Mouse (Mus musculus): ENCODE data around the gene Zbtb18. TPM values are rescaled to one million over a fixed set of nuclear protein-coding genes. Genes with fewer than 3 reads are reported as not detected.
"Not testable (repeated sequence)": the region's sequence is repeated elsewhere in the genome, so short reads cannot be mapped to it uniquely, and the experiment has no call there.

Gene Zbtb18
- total RNA-seq, 1 experiment from 2014 or later: 55.6 TPM

DNA sequence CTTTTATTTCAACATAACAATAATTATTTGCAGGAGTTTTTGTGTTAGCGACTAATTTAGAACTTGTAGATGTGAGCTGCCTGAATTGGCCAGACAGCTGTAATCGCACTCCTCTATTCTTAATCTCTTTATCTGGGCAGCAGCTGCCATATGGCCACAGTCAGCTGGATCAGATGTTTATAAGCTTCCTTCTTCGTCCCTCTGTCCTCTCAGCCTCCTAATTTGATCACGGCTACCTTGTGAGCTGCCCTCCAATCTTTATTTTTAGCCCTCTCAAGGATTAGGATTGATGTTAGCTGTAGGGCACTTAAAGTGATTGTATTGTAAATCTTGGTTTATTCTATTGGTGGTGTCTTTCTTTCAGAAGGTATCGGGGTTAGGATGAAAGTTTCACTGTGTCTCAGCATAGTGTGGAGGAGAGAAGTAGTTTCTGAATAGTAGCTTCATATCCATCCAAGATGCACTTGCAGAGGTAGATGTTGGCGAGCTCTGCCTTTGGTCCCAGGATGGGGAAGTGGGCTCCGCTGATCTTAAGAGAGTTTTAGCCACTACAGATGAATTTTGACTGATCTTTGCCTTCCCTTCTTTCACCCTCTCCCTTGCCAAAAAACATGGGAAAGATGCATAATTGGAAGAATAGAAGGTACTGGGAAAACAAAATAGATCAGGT, 3.4 kb downstream of the Zbtb18 start:
- ATAC-seq (replicated peaks; ENCODE audit: low read depth, poor library complexity, severe bottlenecking): no peak

DNA sequence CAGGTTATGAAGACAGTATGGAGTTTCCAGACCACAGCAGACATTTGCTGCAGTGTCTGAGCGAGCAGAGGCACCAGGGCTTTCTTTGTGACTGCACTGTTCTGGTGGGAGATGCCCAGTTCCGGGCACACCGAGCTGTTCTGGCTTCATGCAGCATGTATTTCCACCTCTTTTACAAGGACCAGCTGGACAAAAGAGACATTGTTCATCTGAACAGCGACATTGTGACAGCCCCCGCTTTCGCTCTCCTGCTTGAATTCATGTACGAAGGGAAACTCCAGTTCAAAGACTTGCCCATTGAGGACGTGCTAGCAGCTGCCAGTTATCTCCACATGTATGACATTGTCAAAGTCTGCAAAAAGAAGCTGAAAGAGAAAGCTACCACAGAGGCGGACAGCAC, 4.9 kb downstream of the Zbtb18 start:
- no peak for ATAC-seq (replicated peaks; ENCODE audit: low read depth, poor library complexity, severe bottlenecking)

DNA sequence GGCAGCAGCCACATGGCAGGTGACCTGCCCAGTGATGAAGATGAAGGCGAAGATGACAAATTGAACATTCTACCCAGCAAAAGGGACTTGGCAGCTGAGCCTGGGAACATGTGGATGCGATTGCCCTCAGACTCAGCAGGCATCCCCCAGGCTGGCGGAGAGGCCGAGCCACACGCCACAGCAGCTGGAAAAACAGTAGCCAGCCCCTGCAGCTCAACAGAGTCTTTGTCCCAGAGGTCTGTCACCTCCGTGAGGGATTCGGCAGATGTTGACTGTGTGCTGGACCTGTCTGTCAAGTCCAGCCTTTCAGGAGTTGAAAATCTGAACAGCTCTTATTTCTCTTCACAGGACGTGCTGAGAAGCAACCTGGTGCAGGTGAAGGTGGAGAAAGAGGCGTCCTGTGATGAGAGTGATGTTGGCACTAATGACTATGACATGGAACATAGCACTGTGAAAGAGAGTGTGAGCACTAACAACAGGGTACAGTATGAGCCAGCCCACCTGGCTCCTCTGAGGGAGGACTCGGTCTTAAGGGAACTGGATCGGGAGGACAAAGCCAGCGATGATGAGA, 5.5 kb downstream of the Zbtb18 start:
- no peak for ATAC-seq (replicated peaks; ENCODE audit: low read depth, poor library complexity, severe bottlenecking)

DNA sequence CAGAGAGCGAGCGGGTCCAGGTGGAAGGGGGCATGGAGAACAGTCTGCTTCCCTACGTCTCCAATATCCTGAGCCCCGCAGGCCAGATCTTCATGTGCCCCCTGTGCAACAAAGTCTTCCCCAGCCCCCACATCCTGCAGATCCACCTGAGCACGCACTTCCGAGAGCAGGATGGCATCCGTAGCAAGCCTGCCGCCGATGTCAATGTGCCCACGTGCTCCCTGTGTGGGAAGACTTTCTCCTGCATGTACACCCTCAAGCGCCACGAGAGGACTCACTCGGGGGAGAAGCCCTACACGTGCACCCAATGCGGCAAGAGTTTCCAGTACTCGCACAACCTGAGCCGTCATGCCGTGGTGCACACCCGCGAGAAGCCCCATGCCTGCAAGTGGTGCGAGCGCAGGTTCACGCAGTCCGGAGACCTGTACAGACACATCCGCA, 6.0 kb downstream of the Zbtb18 start:
- ATAC-seq (replicated peaks; ENCODE audit: low read depth, poor library complexity, severe bottlenecking): no peak

DNA sequence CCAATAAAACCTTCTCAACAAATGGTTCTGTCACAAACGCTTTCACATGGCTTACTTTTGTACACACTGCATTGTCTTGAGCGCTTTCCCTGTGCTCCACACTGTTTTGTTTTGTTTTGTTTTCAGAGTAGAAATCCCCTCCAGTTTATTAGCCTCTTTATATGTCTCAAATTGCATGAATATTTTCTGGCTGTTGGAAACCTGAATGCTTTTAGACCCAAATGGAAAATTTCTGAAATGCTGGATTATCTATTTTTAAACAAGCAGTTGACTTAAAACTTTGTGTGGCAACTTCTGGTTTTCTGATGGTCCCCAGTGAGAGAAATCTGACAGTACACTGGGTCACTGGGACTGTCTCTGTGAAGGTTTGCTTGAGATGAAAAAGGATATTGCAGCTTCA, 6.8 kb downstream of the Zbtb18 start:
- ATAC-seq (replicated peaks; ENCODE audit: low read depth, poor library complexity, severe bottlenecking): no peak

DNA sequence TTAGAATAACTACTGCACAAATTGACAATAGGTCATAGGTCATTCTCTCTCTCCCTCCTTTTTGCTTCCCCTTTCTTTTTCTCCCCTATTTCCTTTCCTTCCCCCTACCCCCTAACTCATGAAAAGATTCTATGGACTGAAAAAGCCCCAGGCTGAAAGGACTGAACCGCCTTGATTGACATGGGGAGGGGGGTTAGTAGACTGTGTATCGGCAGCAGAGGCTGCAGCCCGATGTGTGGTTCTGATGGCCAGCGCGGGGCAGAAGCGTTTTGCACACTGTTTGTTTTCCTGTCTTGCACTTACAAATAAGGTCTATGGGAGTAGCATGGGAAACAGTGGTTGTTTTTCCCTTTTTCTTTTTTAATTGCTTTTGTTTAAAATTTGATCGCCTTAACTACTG, 7.7 kb downstream of the Zbtb18 start:
- not testable (repeated sequence) for ATAC-seq (replicated peaks; ENCODE audit: low read depth, poor library complexity, severe bottlenecking)

DNA sequence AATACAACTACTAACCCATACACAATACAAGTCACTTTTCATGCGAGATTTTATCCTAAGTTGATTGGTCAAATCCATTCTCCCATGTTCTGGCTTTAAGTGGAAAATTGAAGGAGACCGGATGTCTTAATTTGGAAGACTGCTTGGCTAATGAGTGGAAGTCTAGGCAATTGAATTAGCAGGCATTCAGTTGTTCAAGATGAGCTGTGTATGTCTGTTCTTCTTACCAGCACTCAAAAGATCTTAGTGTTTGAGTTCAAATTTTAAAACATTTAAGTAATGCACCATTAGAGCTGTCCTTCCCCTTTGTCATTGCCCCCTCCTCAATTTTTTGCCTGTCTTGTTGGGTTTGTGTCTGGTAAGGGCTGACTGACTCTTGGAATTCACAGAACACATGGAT, 8.9 kb downstream of the Zbtb18 start:
- no peak for ATAC-seq (replicated peaks; ENCODE audit: low read depth, poor library complexity, severe bottlenecking)

DNA sequence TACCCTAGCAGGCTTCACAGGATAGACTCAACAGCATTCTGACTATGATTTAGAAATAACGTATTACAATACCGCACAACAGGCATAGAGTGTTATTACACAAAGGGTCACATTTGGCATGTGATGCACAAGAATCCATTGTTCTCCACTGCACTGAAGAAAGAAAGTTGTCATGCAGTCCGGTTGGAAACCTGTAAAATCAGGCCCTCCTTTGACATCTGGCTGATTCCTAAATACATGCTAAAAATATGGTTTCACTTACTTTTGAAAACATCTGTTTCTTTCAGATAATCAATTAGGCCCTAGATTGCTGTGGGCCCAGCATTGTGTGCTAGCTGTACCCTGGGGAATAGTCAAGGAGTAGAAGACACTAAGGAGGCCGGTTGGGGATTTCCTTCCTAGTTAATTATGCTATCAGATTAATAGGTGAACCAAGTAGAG, 9.9 kb downstream of the Zbtb18 start:
- no peak for ATAC-seq (replicated peaks; ENCODE audit: low read depth, poor library complexity, severe bottlenecking)

DNA sequence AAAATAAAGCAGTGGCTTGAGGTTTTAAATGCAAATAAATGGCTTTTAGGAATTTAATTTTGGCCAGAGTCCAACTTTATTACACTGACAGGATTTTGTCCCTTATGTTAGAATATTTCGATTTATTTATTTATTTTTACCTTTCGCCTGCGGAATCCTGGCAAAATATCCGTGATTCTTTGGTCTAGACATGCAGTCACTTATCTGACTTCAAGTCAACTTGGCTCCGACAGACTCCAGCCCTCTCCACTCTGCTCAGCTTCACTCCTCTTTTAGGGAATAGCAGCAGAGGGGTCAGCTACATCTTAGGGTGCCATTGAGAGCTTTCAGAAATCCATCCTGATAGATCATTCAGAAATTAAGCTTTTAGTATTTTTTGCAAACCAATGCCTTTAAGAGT, 10.8 kb downstream of the Zbtb18 start:
- ATAC-seq (replicated peaks; ENCODE audit: low read depth, poor library complexity, severe bottlenecking): no peak

DNA sequence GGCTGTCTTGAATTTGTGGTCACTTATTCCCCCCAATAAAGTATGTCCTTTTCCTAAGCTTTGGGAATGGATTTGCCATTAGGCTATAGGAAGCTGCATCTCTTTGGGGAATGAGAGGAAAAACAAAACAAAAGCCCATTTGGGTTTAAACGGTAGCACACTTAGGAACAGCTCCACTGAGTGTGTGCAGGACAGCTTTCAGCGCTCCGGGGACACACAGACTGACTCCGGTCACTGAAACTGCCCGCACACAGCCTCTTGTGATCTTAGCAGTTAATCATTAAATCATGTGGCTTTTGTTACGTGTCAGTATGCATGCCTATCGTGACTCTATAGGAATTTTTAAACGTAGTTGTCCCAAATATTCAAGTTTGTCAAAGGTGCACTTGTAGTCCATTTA, 11.7 kb downstream of the Zbtb18 start:
- no peak for ATAC-seq (replicated peaks; ENCODE audit: low read depth, poor library complexity, severe bottlenecking)

DNA sequence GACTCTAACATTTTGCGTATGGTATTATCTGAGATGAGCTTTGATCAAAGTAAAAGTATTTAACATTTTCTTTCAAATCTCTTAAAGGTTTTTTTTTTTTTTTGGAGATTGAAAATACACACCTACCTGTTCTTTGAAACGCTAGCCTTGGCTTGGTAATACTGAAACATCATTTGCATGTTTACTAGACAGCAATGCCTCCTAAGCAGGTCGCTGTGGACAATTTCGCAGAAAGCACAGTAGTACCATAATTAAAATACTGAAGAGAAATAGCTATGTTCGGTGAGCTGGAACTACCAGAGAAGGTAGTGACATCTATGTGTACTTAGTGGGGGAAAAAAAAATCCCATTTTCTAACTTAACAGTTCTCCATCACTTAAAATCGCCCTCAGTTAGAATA, 12.3 kb downstream of the Zbtb18 start:
- ATAC-seq (replicated peaks; ENCODE audit: low read depth, poor library complexity, severe bottlenecking): no peak

DNA sequence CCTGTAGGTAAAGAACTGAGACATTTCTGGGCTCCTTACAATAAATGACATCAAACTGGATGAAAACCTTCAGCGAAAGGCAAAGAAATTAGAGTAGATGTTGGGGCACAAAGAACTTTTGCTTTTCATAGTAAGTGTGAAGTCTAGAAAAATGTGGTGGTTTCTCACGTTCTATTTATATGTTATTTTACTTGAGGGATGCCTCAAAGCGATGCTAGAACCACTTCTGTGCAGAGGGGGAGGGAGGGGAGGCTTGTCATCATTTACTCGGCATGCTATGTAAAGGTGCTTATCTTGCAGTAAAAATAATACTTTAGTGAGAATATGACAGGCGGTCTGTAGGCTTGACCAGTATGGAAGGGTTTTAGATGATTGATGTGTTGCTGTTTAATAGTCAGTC, 13.3 kb downstream of the Zbtb18 start:
- ATAC-seq (replicated peaks; ENCODE audit: low read depth, poor library complexity, severe bottlenecking): no peak

DNA sequence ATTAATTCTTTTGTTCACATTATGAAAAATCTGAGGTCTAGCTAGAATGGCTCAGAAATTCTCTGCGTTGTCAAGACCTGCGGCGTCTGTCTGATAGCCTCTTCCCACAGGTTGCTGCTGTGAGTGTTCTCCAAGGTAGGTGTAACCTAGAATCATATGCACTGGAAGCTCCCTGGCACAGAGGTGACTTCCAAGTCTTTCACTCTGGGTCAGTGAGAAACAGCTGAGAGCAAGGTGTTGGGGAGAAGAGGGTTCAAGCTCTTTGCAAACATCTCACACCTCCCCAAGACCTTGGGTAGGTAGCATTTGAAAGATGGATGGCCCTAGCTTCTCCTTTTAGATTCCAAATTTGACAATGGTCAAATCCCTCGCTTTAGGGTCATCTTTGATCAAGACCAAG, 14.1 kb downstream of the Zbtb18 start:
- ATAC-seq (replicated peaks; ENCODE audit: low read depth, poor library complexity, severe bottlenecking): no peak

DNA sequence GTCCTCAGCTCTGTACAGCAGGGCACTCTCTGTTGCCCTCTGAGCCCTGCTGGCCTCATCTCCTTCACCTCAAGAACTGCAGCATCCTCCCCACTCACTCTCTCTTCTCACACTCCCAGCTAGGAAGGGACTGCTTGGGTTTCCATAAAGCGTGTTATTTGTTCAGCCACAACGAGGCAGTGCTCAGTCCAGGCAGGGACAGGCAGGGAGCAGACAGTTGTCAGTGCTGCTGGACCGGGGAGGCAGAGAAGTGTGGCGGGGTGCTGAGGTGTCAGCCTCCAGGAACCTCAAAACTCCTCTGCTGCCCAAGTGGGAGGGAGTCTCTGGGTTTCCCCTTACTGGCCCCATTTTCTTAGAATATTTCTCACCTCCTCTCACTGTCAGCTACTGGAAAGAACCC, 14.6 kb downstream of the Zbtb18 start:
- peak; percentile 53 for ATAC-seq (replicated peaks; ENCODE audit: low read depth, poor library complexity, severe bottlenecking)

DNA sequence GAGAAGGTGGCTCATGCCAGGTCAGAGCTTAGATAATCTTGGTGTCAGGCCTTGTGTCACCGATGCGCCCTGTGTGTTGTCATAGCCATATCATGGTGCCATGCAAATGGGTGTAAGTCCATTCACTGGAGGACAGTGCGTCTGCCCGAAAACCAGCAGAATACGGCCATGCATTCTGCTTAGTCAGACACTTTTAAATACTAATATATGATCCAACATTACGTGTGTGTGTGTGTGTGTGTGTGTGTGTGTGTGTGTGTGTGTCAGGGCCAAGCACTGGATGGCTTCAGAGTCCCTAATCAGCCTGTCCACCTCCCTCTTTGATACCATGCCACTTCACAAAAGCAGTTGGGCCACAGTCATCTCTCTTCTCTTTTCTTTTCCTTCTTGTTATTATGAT, 15.8 kb downstream of the Zbtb18 start:
- no peak for ATAC-seq (replicated peaks; ENCODE audit: low read depth, poor library complexity, severe bottlenecking)

DNA sequence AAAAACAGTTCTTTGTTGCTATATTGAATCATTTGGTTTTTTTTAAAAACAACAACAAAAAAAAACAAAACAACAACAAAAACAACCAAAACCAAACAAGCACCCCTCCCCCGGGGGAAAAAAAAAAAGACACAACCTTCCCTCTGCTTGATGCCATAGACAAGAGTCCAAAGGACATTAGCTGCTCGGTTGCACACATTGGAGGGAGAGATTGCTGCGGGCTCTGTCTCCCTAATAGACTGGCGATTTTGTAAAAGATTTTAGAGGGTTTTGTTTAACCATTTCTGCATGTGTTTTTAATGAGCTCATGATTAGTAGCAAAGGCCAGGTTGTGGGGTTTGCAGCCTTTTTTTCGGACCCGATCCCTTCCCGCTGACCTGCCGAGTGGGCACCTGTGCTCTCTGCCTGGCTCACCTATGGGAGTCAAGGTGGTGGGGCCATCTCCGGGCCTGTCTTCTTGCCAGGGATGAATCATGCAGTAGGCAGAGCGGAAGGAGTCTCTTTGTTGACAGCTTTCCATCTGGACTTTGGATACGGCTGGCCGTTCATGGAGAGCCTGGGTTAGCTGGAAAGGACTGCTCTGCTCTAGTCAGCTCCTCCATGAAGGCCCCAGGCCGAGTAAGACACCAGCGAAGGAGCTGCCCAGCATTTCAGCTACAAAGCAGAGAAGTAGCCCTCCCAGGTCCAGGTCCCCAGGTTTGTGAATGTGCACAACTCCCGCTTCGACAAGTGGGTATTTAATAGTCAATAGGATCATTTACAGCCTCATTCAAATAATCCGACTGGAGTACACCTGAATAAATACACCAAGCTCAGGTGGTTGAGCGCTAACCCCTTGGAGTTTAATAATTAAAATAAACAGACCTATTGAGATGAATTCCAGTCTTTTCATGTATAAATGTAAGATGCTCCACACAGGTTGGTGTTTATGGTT, 16.6 kb downstream of the Zbtb18 start:
- no peak for ATAC-seq (replicated peaks; ENCODE audit: low read depth, poor library complexity, severe bottlenecking)

DNA sequence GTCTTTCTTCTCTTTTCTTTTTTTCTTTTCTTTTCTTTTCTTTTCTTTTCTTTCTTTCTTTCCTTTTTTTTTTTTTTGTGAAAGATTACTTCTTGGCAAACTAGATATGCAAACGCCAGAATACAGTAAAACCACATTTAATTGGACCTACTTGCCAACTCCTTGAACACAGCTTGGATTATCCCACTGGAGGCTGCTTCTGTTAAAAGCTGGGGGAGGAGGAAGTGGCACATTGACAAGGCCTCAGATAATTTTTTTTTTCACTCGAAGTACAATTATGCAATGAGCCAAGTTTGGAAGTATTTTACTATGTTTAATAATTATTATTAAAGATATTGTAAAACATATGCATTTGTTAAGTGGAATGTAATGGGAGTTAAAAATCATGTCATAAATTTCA, 17.4 kb downstream of the Zbtb18 start:
- ATAC-seq (replicated peaks; ENCODE audit: low read depth, poor library complexity, severe bottlenecking): no peak

DNA sequence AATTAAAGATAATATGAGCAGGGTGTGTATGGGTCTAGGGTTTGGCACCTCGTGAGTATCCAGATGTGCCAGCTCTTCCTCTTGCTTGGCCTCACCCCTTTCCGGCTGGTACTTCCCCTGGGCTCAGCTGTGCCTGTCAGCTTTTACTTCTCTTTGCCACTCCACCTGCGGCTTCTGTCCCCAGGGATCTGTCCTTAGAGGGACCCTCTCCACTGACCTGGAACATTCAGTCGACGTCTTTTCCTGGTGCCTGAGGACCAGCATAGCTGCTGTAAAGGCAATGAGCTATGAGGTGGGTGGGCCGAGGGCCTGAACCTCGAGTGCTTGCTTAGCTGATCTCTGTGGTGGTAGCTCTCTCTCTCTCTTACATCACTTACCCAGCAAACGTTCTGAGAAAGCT, 25.0 kb downstream of the Zbtb18 start:
- peak; percentile 84 for ATAC-seq (replicated peaks; ENCODE audit: low read depth, poor library complexity, severe bottlenecking)

DNA sequence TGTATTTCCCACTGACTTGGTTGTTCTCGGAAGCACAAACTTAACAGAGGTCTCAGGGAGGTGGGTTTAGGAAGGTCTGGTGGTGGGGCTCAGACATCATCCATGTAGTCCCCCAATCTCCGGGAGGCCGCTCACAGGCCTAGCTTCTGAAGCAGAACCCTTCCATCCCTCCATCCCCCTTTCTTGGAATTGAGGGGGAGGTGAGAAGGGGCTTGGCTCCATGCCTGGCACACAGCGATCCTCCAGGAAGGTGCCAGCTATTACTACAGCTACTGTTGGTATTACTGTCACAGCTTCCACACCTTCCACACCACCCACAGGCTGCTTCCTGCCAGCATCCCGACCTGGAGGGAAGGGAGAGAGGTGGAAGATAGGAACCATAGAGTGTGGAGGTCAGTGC, 26.3 kb downstream of the Zbtb18 start:
- ATAC-seq (replicated peaks; ENCODE audit: low read depth, poor library complexity, severe bottlenecking): no peak

DNA sequence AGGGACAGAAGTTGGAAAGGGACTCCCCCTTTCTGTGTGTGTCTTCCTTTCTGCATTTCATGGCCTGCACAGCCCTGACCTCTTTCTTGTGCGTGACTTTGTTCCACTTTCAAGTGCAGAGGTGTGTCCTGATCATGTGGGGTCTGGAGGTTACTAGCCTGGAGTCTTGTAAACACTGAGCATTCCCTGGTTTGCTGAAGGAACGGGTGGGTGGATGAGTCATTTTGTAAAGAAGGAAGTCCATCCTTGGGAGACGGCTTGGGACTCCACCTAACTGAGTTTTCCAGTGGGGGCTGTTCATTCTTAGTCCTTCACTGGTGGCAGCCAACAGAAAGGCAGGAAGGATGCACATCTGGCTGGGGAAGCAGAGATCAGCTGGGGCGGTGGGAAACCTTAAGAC, 27.9 kb downstream of the Zbtb18 start:
- no peak for ATAC-seq (replicated peaks; ENCODE audit: low read depth, poor library complexity, severe bottlenecking)

DNA sequence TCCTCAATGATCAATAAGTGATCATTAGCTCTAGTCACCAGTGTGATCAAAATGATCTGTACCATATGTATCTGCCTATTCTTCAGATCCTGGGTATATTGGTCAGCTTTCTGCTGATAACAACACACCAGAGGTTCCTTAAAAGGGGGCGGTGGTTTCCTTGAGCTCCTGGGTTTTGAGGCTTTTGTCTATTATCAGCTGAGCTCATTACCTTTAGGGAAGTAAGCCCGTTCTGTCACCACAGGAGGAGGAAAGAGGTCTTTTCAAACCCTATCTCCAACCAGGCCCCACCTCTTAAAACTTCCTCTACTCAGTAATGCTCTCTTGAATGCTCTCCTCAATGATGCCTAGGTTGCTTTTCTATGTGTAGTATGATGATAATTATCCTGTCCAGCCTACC, 28.8 kb downstream of the Zbtb18 start:
- peak; percentile 65 for ATAC-seq (replicated peaks; ENCODE audit: low read depth, poor library complexity, severe bottlenecking)
